Mouse (Mus musculus) splenic B cell, adult 2 months (primary cell): ENCODE measurements around the gene Irf2.

ENCODE experiments used
- DNase-seq: peaks from one replicate; pipeline ENCODE4 v3.0.0-alpha.2; 2011; ENCODE audit warnings: low read depth, low spot score
- H3K27me3 ChIP-seq: 2 replicates; pipeline ENCODE4 v1.6.1; 2012; ENCODE audit warnings: mild to moderate bottlenecking, low read length, moderate library complexity, mixed read lengths; ENCODE audit not compliant: control insufficient read depth, poor library complexity, insufficient read depth, severe bottlenecking
- H3K36me3 ChIP-seq: 2 replicates; pipeline ENCODE4 v1.6.1; 2012; ENCODE audit warnings: mild to moderate bottlenecking, low read length, moderate library complexity, mixed read lengths; ENCODE audit not compliant: control insufficient read depth, poor library complexity, insufficient read depth, severe bottlenecking

Irf2 gene

DNA sequence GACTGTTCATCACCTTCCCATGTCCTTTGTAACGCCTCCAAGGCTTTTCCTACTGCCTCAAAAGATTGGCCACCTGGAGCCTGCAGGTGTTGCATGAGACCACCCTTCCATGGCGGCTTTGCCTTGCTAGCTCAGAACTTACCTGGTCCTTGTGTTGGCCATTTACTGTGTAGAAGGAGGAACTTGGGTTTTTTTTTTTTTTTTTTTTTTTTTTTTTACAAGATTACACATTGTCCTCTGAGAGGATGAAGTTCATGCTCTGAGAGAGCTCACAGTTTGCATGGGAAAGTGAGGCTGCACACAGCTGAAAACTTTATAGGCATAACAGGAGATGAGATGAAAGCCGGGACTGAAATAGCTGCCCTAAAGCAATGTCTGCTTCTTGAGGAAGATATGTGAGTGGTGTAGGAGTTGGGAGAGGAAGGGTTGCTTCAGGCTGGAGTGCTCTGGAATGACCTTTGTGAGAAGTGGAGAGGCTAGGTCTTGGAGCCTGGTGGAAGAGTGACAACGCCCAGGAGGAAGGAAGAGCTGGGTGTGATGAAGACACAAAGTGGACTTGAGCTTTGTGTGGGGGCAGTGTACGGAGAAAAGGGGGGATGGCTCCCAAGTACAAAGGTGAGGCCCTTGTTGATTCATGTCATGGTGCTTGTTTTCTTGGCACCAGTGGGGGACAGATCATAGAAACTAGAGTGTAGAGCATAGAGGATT, 52.3 kb downstream of the Irf2 start:
- peak; percentile 30 for DNase-seq
- Histone ChIP-seq H3K27me3 (no peaks in the 10 kb centered on the region), H3K36me3 (no peaks in the 10 kb centered on the region; the same call in 1 of the 2 replicates)

DNA sequence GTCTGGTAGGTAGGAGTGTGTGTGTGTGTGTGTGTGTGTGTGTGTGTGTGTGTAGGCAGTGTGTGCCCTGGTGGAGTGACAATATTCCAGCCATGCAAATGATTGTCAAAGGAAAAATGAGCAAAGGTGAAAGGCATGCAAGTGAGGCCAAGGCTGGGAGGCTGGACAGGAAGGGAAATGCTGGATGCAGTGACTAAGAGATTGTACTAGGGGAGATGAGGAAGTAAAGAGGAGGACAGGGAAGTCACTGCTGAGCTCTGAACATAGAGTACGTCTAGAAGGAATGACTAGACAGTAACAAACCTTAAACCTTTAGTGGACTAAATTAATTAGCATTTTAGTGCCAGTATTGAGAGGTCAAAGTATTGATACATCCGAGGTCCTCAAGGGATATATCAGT, 53.1 kb downstream of the Irf2 start:
- no peaks in the 10 kb centered on the region for H3K27me3 ChIP-seq
- DNase-seq, result no peak

GRCm38 (mm10) chr8:46793248-46793647, 53.7 kb downstream of the Irf2 start:
- Histone ChIP-seq H3K36me3 (peaks cover 2% of the 10 kb centered on the region; the same call in 1 of the 2 replicates), H3K27me3 (no peaks in the 10 kb centered on the region)
- DNase-seq, result no peak

More for the DNA sequence above, 53.1 kb downstream of the Irf2 start:
- H3K36me3 ChIP-seq, result peaks cover under 1% of the 10 kb centered on the region; the same call in 1 of the 2 replicates

GRCm38 (mm10) chr8:46794317-46794716, 54.8 kb downstream of the Irf2 start:
- Histone ChIP-seq H3K27me3 (no peaks in the 10 kb centered on the region), H3K36me3 (peaks cover 2% of the 10 kb centered on the region; the same call in 1 of the 2 replicates)
- no peak for DNase-seq

GRCm38 (mm10) chr8:46799212-46799611, 59.7 kb downstream of the Irf2 start:
- Histone ChIP-seq H3K27me3 (no peaks in the 10 kb centered on the region), H3K36me3 (peaks cover 2% of the 10 kb centered on the region; the same call in 1 of the 2 replicates)
- DNase-seq, result peak; percentile 58

- Histone ChIP-seq H3K36me3 (peaks cover 2% of the 10 kb centered on the region; the same call in 1 of the 2 replicates), H3K27me3 (no peaks in the 10 kb centered on the region)
- DNase-seq, result no peak
Measured at GRCm38 (mm10) chr8:46799706-46800105, 60.2 kb downstream of the Irf2 start.

GRCm38 (mm10) chr8:46801153-46801684, 61.7 kb downstream of the Irf2 start:
- 0 out of 2 replicates have a peak, but pooled peaks cover 2% of the 10 kb centered on the region for H3K36me3 ChIP-seq
- no peaks in the 10 kb centered on the region for H3K27me3 ChIP-seq
- no peak for DNase-seq

DNA sequence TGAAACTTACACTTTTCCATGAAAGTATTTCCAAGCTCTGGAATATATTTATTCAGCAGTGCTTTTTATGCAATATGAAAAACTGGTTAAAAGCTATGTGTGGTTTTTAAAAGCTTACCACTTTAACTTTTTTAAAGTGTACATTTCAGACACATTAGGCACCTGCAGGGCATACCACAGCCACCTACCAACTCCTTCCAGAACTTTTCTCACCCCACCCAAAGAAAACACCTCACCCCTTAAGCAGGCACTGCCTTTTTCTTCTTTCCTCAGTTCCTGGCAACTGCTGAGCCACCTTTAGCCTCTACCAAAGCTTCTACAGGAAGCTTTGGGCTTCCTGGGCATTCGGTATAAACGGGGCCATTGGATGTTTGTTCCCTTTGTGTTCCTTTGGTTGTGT, 62.5 kb downstream of the Irf2 start:
- no peaks in the 10 kb centered on the region for H3K27me3 ChIP-seq
- no peak for DNase-seq

GRCm38 (mm10) chr8:46804721-46805120, 65.2 kb downstream of the Irf2 start:
- Histone ChIP-seq H3K36me3 (peaks cover 19% of the 10 kb centered on the region), H3K27me3 (no peaks in the 10 kb centered on the region)

More for the DNA sequence above, 62.5 kb downstream of the Irf2 start:
- peaks cover 5% of the 10 kb centered on the region; the same call in 1 of the 2 replicates for H3K36me3 ChIP-seq

DNA sequence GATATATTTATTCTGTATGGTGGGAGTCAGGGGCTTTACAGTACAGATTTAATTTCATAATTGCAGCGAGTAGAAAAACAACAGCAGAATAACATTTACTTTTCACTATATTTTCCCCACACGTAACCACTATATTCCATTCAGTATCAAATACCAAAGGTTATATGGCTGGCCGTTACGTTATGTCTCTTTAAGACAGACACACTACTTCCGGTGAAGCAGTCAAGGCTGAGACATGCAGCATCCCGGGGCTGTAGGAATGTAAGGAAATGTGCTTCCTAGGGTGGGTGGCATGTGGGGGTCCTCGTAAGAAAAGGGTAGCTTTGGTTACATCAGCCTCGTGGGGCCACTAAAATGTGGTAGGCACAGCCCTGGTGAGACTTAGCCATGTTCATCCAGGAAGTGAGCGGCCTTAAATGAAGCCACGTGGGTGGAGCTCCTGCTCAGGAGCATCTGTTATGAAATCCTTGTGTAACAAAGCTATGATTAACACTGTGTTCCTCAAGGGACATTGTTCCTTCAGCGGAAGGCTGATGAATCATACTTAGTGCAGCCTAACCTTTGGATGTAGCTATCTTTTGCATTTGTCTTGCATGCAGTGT, 71.6 kb downstream of the Irf2 start:
- no peak for DNase-seq
- no peaks in the 10 kb centered on the region for H3K27me3 ChIP-seq
- H3K36me3 ChIP-seq, result peaks cover 32% of the 10 kb centered on the region

More at GRCm38 (mm10) chr8:46804721-46805120, 65.2 kb downstream of the Irf2 start:
- DNase-seq, result no peak

DNA sequence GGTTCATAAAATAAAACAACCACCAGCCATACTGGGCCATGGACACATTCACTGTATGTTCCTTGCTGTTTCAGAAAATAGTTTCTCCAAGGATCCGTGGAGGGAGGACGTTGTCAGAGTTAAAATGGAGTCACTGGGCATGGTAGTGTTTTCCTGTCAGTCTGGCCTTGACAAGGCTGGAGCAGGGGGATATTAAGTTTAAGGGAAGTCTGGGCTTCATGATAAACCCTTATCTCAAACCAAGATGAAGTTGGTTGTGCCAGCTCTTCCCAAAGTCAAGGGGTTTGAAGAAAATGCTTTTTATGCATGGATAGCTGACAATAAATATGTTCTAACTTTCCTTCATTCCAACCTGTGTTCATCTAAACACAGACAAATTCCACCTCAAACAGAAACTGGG, 72.4 kb downstream of the Irf2 start:
- Histone ChIP-seq H3K27me3 (no peaks in the 10 kb centered on the region), H3K36me3 (peaks cover 30% of the 10 kb centered on the region)
- no peak for DNase-seq

- no peaks in the 10 kb centered on the region for H3K27me3 ChIP-seq
- DNase-seq, result no peak
- peaks cover 21% of the 10 kb centered on the region for H3K36me3 ChIP-seq
Measured at GRCm38 (mm10) chr8:46812966-46813365, 73.4 kb downstream of the Irf2 start.

DNA sequence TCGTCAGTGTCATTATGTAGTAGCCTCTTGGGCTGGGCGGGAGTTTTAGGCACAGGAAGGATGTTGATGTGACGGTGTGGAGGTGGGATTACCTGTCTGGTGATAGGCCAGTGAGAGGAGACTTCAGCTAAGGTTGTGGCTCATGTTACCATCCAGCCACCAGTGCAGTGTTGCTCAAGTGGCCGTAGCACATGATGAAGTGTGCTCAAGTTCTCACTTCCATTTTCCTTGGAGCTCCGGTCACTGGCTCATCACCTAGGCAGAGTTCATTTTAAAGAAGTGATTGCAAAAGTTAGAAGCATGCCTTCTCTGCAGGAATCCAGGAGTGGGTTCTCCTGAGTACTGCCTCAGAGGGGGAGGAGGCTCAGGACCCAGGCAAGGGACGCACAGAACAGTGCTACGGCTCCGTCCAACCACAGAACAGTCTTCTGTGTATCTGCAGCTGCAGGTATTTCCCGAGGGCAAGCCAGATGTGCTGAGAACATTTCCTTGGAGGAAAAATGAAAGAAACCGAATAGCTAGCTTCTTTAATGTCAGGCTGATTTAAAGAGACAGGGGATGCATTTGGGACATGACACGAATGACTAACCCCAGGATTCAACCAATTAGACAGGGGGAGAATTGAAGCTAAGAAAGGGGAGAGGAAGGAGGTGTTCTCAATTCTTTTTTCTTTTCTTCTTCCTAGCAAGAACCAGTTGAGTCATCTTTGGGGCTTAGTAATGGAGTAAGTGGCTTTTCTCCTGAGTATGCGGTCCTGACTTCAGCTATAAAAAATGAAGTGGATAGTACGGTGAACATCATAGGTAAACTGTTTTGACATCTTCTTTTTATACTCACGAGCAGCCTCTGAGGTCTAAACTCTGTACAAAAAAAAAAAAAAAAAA, 78.8 kb downstream of the Irf2 start:
- peak; percentile 19 for DNase-seq

GRCm38 (mm10) chr8:46818990-46819288, 79.4 kb downstream of the Irf2 start:
- Histone ChIP-seq H3K36me3 (peaks cover 6% of the 10 kb centered on the region), H3K27me3 (no peaks in the 10 kb centered on the region)
- no peak for DNase-seq

More for the DNA sequence above, 78.8 kb downstream of the Irf2 start:
- H3K36me3 ChIP-seq, result peaks cover 9% of the 10 kb centered on the region
- H3K27me3 ChIP-seq, result no peaks in the 10 kb centered on the region
